ENCODE assay signal across 8 mouse cellular contexts in the genomic region with DNA sequence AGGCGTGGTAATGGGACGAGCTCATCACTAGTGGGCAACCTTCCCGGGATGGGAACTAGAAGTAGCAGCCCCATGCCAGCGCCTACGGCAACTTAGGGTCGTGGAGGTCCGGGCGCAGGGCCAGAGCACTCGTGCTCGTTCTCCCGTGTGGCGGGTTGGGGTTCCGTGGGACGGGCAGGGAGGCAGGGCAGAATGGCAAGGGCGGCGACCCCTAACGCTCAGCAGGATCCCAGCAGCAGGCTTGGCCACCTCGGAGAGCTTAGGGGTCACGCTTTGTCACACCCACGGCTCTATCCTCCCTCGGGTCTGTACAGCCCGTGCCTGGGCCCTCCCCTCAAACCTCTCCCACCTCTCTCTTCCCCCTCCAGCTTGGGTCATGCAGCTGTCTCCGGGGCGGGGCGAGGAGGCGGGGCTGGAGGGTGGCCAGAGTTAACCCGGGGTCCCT. TPM values are rescaled to one million over a fixed set of nuclear protein-coding genes. Genes with fewer than 3 reads are reported as not detected.
DNase-seq lines count a peak whose midpoint lies in the region; ATAC-seq lines count a peak whose summit lies in the region.

No protein-coding gene starts in this region.

- H3K9ac ChIP-seq in embryonic facial prominence, embryonic 12.5 days: no peak overlapping the region
- no peak overlapping the region for H3K9ac ChIP-seq in hindbrain, embryonic 16.5 days (ENCODE audit: low read depth, low read length)
- no peak overlapping the region for H3K9ac ChIP-seq in midbrain, embryonic 14.5 days (replicated peaks; ENCODE audit: low read length)

- no peaks in the 10 kb centered on the region for H3K4me1 ChIP-seq in embryonic facial prominence, embryonic 12.5 days
- H3K4me1 ChIP-seq in embryonic facial prominence, embryonic 10.5 days: no peaks in the 10 kb centered on the region
- H3K4me1 ChIP-seq in hindbrain, embryonic 16.5 days (ENCODE audit: control insufficient read depth, insufficient read depth, low read depth, low read length): no peaks in the 10 kb centered on the region
- no peaks in the 10 kb centered on the region for H3K4me1 ChIP-seq in midbrain, embryonic 14.5 days (ENCODE audit: control insufficient read depth, insufficient read depth, low read length)

- H3K27me3 ChIP-seq in embryonic facial prominence, embryonic 12.5 days: no peaks in the 10 kb centered on the region
- no peaks in the 10 kb centered on the region for H3K27me3 ChIP-seq in embryonic facial prominence, embryonic 10.5 days (replicated peaks; ENCODE audit: low read depth, poor library complexity, severe bottlenecking)
- H3K27me3 ChIP-seq in hindbrain, embryonic 16.5 days (replicated peaks; ENCODE audit: control insufficient read depth, insufficient read depth, low read length): no peaks in the 10 kb centered on the region
- H3K27me3 ChIP-seq in midbrain, embryonic 14.5 days (ENCODE audit: control insufficient read depth, insufficient read depth, low read length): no peaks in the 10 kb centered on the region

- 37% methylated on average over 23 of the region's 27 CpGs for WGBS in embryonic facial prominence, embryonic 12.5 days
- 39% methylated on average over 27 of the region's 27 CpGs for WGBS in embryonic facial prominence, embryonic 10.5 days
- 38% methylated on average over 27 of the region's 27 CpGs for WGBS in hindbrain, embryonic 16.5 days
- whole genome bisulfite sequencing in midbrain, embryonic 14.5 days: 37% methylated on average over 27 of the region's 27 CpGs

- no peak overlapping the region for H3K4me3 ChIP-seq in embryonic facial prominence, embryonic 12.5 days
- H3K4me3 ChIP-seq in embryonic facial prominence, embryonic 10.5 days: no peak overlapping the region
- peak overlapping the region; percentile 30 for H3K4me3 ChIP-seq in hindbrain, embryonic 16.5 days (ENCODE audit: low read length)
- no peak overlapping the region for H3K4me3 ChIP-seq in midbrain, embryonic 14.5 days (replicated peaks; ENCODE audit: low read depth, low read length)

- DNase-seq in embryonic facial prominence, embryonic 10.5 days (ENCODE audit: low spot score): no peak
- DNase-seq in right cerebral cortex, postnatal 14 days: peak; percentile 24
- DNase-seq in right cerebral cortex, adult 2 months (ENCODE audit: low spot score in 2 of 2): no peak
- DNase-seq in midbrain, embryonic 14.5 days: no peak
- DNase-seq in urinary bladder, postnatal 10 days (ENCODE audit: low spot score): no peak
- no peak for DNase-seq in spleen, adult 12 weeks (ENCODE audit: low spot score)

- no peak for ATAC-seq in embryonic facial prominence, embryonic 12.5 days (ENCODE audit: insufficient number of reproducible peaks, insufficient read depth, low FRiP score, low TSS enrichment)
- ATAC-seq in hindbrain, embryonic 16.5 days: peak; percentile 61; the same call in 1 of the 2 replicates
- ATAC-seq in midbrain, embryonic 14.5 days (ENCODE audit: low FRiP score, low TSS enrichment): no peak; the same call in 1 of the 2 replicates

- H3K4me2 ChIP-seq in embryonic facial prominence, embryonic 12.5 days (replicated peaks): peak overlapping the region; percentile 21; the same call in 1 of the 2 replicates
- peak overlapping the region; percentile 45 for H3K4me2 ChIP-seq in hindbrain, embryonic 16.5 days (ENCODE audit: low read length)
- peak overlapping the region; percentile 37 for H3K4me2 ChIP-seq in midbrain, embryonic 14.5 days (ENCODE audit: low read length)

- no peak overlapping the region for H3K27ac ChIP-seq in embryonic facial prominence, embryonic 12.5 days
- no peak overlapping the region for H3K27ac ChIP-seq in embryonic facial prominence, embryonic 10.5 days (replicated peaks)
- no peak overlapping the region for H3K27ac ChIP-seq in hindbrain, embryonic 16.5 days (ENCODE audit: low read depth, low read length)
- no peak overlapping the region for H3K27ac ChIP-seq in midbrain, embryonic 14.5 days (replicated peaks; ENCODE audit: low read depth, low read length)

- no peaks in the 10 kb centered on the region for H3K36me3 ChIP-seq in embryonic facial prominence, embryonic 12.5 days
- H3K36me3 ChIP-seq in embryonic facial prominence, embryonic 10.5 days (replicated peaks): no peaks in the 10 kb centered on the region
- H3K36me3 ChIP-seq in hindbrain, embryonic 16.5 days (ENCODE audit: control insufficient read depth, insufficient read depth, low read length): no peaks in the 10 kb centered on the region
- H3K36me3 ChIP-seq in midbrain, embryonic 14.5 days (ENCODE audit: control insufficient read depth, insufficient read depth, low read length): no peaks in the 10 kb centered on the region

- peaks cover 29% of the 10 kb centered on the region for H3K9me3 ChIP-seq in embryonic facial prominence, embryonic 12.5 days
- H3K9me3 ChIP-seq in embryonic facial prominence, embryonic 10.5 days: peaks cover 38% of the 10 kb centered on the region
- H3K9me3 ChIP-seq in hindbrain, embryonic 16.5 days (ENCODE audit: control insufficient read depth, low read length): peaks cover 25% of the 10 kb centered on the region
- peaks cover 18% of the 10 kb centered on the region for H3K9me3 ChIP-seq in midbrain, embryonic 14.5 days (ENCODE audit: control insufficient read depth, low read length)

RNA-seq across cellular contexts. Expression of a gene that starts 32.7 kb away (rescaled TPM):
- polyA plus RNA-seq in embryonic facial prominence, embryonic 12.5 days (2016; fragmentation: Nextera tagmentation; extraction: Ambion mirVana): 19.2 and 20.8 TPM in 2 replicates
- 16.0 and 17.2 TPM in 2 replicates for polyA plus RNA-seq in embryonic facial prominence, embryonic 10.5 days (2016; fragmentation: Nextera tagmentation; extraction: Ambion mirVana)
- polyA plus RNA-seq in hindbrain, embryonic 16.5 days (2015; fragmentation: Nextera tagmentation; extraction: Ambion mirVana): 13.2 and 14.0 TPM in 2 replicates
- polyA plus RNA-seq in midbrain, embryonic 14.5 days (2014; fragmentation: Nextera tagmentation; extraction: Ambion mirVana): 25.7 and 27.3 TPM in 2 replicates

RNA-seq across cellular contexts. Expression of a gene that starts 52.0 kb away (rescaled TPM):
- polyA plus RNA-seq in embryonic facial prominence, embryonic 12.5 days (2016; fragmentation: Nextera tagmentation; extraction: Ambion mirVana): not detected in 2 replicates
- polyA plus RNA-seq in embryonic facial prominence, embryonic 10.5 days (2016; fragmentation: Nextera tagmentation; extraction: Ambion mirVana): not detected in 2 replicates
- 0.43 and 0.74 TPM in 2 replicates for polyA plus RNA-seq in hindbrain, embryonic 16.5 days (2015; fragmentation: Nextera tagmentation; extraction: Ambion mirVana)
- 0.30 TPM in 1 of 2 replicates, not detected in the other for polyA plus RNA-seq in midbrain, embryonic 14.5 days (2014; fragmentation: Nextera tagmentation; extraction: Ambion mirVana)
